Mouse (Mus musculus) small intestine, adult 2 months (tissue): ENCODE results near the gene Gspt1. TPM values are rescaled to one million over a fixed set of nuclear protein-coding genes. Genes with fewer than 3 reads are reported as not detected.

ENCODE experiments used
- H3K27ac ChIP-seq: fragments of 200-500 bp; 2 replicates; pipeline ENCODE4 v1.5.1; 2012; ENCODE audit warnings: low read depth, low read length, control low read depth, inconsistent platforms; ENCODE audit not compliant: insufficient read depth
- H3K27me3 ChIP-seq: fragments of 200-500 bp; 2 replicates; pipeline ENCODE4 v1.6.1; 2012; ENCODE audit warnings: mild to moderate bottlenecking, moderate library complexity, low read length, inconsistent platforms; ENCODE audit not compliant: control insufficient read depth, insufficient read depth
- H3K36me3 ChIP-seq: fragments of 200-500 bp; 2 replicates; pipeline ENCODE4 v1.6.1; 2012; ENCODE audit warnings: mild to moderate bottlenecking, low read length, control low read depth, inconsistent platforms; ENCODE audit not compliant: control insufficient read depth, insufficient read depth
- H3K4me1 ChIP-seq: fragments of 200-500 bp; 2 replicates; pipeline ENCODE4 v1.6.1; 2012; ENCODE audit warnings: low read length, inconsistent platforms, mixed read lengths; ENCODE audit not compliant: control insufficient read depth, insufficient read depth, insufficient read length
- H3K4me3 ChIP-seq: fragments of 200-500 bp; 2 replicates; pipeline ENCODE4 v1.5.1; 2012; ENCODE audit warnings: low read depth, mild to moderate bottlenecking, control low read depth, inconsistent platforms, low read length, moderate library complexity
- CTCF ChIP-seq: fragments of 200-500 bp; IDR thresholded peaks from 2 replicates; pipeline ENCODE4 v1.5.1; 2012; ENCODE audit warnings: low read depth, mild to moderate bottlenecking, control low read depth, inconsistent platforms, low read length, moderate library complexity, mixed read lengths; ENCODE audit not compliant: insufficient replicate concordance, insufficient read length; ENCODE audit errors: extremely low read depth
- POLR2A ChIP-seq: fragments of 200-500 bp; IDR thresholded peaks from 2 replicates; pipeline ENCODE4 v1.6.1; 2012; ENCODE audit warnings: low read depth, mild to moderate bottlenecking, control low read depth, inconsistent platforms, low read length, moderate library complexity
- WGBS: fragments of 180-500 bp; shearing (Covaris S2); methylation state at CpG from one replicate; pipeline ENCODE4 v1.1.7; 2018; 5-methylcytosine and 5-hydroxymethylcytosine counted together
- polyA plus RNA-seq: library from polyadenylated mRNA; depleted of rRNA; stranded (reverse); fragments of >200 nt; gene quantifications from 2 replicates; pipeline ENCODE4 v1.2.3, GENCODE M21; 2012; rRNA removed

Gspt1 gene
- polyA plus RNA-seq, 1 experiment, result 36.0 TPM

DNA sequence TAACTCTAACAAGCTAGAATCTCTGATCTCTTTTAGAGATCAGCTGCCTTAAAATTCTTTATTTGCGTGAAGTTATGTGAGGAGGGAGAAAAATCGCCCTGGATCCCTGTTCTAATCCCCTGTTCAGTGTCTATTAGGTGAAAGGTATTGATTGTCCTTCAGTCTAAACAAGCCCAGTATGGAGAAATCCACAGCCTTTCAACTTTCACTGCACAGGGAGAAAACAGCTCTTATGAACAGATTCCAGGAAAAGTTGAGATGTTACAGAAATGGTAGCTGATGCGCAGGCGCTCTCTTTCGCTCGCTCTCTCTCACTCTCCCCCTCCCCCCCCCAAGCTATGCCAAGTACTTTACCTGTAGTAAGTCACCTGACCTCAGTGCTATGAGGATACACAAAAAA, 82.4 kb downstream of the Gspt1 start:
- no peak for TF ChIP-seq CTCF
- no peak for TF ChIP-seq POLR2A
- no peaks in the 10 kb centered on the region for H3K27me3 ChIP-seq
- H3K4me3 ChIP-seq, result no peak overlapping the region
- peaks cover 14% of the 10 kb centered on the region for H3K4me1 ChIP-seq
- H3K27ac ChIP-seq, result no peak overlapping the region
- 90% methylated on average over 6 of the region's 6 CpGs for WGBS
- H3K36me3 ChIP-seq, result no peaks in the 10 kb centered on the region

Other genes with a start within 250 kb of the Gspt1 start
- 3.4 and 4.3 TPM in 2 replicates for gene Snn, start 193.4 kb downstream of the Gspt1 start, polyA plus RNA-seq
- gene Litaf, start 188.2 kb downstream of the Gspt1 start, polyA plus RNA-seq, result 245 and 497 TPM in 2 replicates
- gene Txndc11, start 119.7 kb downstream of the Gspt1 start, polyA plus RNA-seq, result 29.7 and 39.1 TPM in 2 replicates
- 13.1 and 23.2 TPM in 2 replicates for gene Zc3h7a, start 77.9 kb downstream of the Gspt1 start, polyA plus RNA-seq
- gene Rsl1d1, start 51.0 kb downstream of the Gspt1 start, polyA plus RNA-seq, result 0.39 and 0.98 TPM in 2 replicates
- 4.7 and 12.2 TPM in 2 replicates for gene Tnfrsf17, start 59.5 kb upstream of the Gspt1 start, polyA plus RNA-seq
- 1.8 and 6.0 TPM in 2 replicates for gene Snx29, start 68.6 kb upstream of the Gspt1 start, polyA plus RNA-seq